Mouse (Mus musculus) lung, postnatal 0 days (tissue): ENCODE results near the gene Man1c1.

ENCODE experiments used
- CTCF ChIP-seq: IDR thresholded peaks from 2 replicates; pipeline ENCODE4 v1.5.1; 2016; ENCODE audit warnings: antibody characterized with exemption, mild to moderate bottlenecking
- EP300 ChIP-seq: IDR thresholded peaks from 2 replicates; pipeline ENCODE4 v1.6.1; 2016; ENCODE audit warnings: antibody characterized with exemption, mild to moderate bottlenecking, control low read depth

DNA sequence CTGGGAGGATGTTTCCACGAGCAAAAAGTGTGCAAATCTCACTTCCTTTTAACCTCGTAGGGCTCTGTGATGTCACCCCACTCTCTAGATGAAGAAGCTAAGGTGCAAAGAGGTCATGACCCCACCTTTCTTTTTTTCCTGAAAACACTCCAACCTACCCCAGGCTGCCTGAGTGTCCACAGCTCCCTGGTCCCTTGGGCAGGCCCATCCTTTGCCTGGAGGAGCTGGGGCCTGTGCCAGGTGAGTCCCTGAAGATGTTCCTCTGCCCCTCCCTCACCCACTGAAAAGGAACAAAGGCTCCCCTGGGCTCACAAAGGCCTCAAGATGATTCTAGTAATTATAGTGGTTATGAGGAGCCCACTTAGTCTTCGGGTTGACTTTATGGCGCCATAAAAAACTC, 111.6 kb downstream of the Man1c1 start:
- no peak for TF ChIP-seq EP300
- no peak for TF ChIP-seq CTCF
